Mouse (Mus musculus) ES-Bruce4 (cell line): Measurements from ENCODE around the gene Cfap54. TPM values are rescaled to one million over a fixed set of nuclear protein-coding genes. Genes with fewer than 3 reads are reported as not detected.

Experiments
- H3K27ac ChIP-seq: 2 replicates; pipeline ENCODE4 v1.5.1; 2012; ENCODE audit warnings: low read length, inconsistent platforms; ENCODE audit not compliant: insufficient read depth
- H3K27me3 ChIP-seq: 2 replicates; pipeline ENCODE4 v1.6.1; 2012; ENCODE audit warnings: mild to moderate bottlenecking, low read length, inconsistent platforms; ENCODE audit not compliant: control insufficient read depth, poor library complexity, insufficient read depth, severe bottlenecking
- H3K36me3 ChIP-seq: 2 replicates; pipeline ENCODE4 v1.6.1; 2012; ENCODE audit warnings: inconsistent platforms, mild to moderate bottlenecking, low read length, moderate library complexity; ENCODE audit not compliant: control insufficient read depth, poor library complexity, insufficient read depth, severe bottlenecking
- H3K4me1 ChIP-seq: one replicate; pipeline ENCODE4 v1.8.1; 2011; ENCODE audit warnings: low read length; ENCODE audit not compliant: control insufficient read depth, insufficient read depth
- H3K4me3 ChIP-seq: 2 replicates; pipeline ENCODE4 v1.5.1; 2011; ENCODE audit warnings: low read depth, mild to moderate bottlenecking, low read length
- H3K9ac ChIP-seq: 2 replicates; pipeline ENCODE4 v1.6.1; 2012; ENCODE audit warnings: low read depth, mild to moderate bottlenecking, inconsistent platforms; ENCODE audit not compliant: poor library complexity, severe bottlenecking
- H3K9me3 ChIP-seq: replicated peaks from 2 replicates; pipeline ENCODE4 v1.6.1; 2012; ENCODE audit warnings: mild to moderate bottlenecking, low read length, inconsistent platforms; ENCODE audit not compliant: control insufficient read depth, poor library complexity, insufficient read depth, severe bottlenecking
- CTCF ChIP-seq: IDR thresholded peaks from one replicate; pipeline ENCODE4 v1.8.1; 2011; ENCODE audit warnings: low read depth, low read length
- EP300 ChIP-seq: IDR thresholded peaks from 2 replicates; pipeline ENCODE4 v1.6.1; 2011; ENCODE audit warnings: low read depth, low read length; ENCODE audit not compliant: insufficient read depth
- POLR2A ChIP-seq: IDR thresholded peaks from one replicate; pipeline ENCODE4 v1.8.1; 2011; ENCODE audit warnings: low read length; ENCODE audit not compliant: insufficient read depth
- polyA plus RNA-seq: library from polyadenylated mRNA; stranded (reverse); fragments of >200 nt; gene quantifications from 2 replicates; pipeline ENCODE4 v1.2.4, GENCODE M21; 2011; ENCODE audit warnings: low read depth; ENCODE audit not compliant: missing spikeins, insufficient read depth, insufficient read length

The Cfap54 gene
- polyA plus RNA-seq, 1 experiment = not detected

- H3K4me3 ChIP-seq = no peak overlapping the region
- no peak overlapping the region for H3K27ac ChIP-seq
- H3K27me3 ChIP-seq = no peaks in the 10 kb centered on the region
- no peak for TF ChIP-seq EP300
- no peak for TF ChIP-seq CTCF
- TF ChIP-seq POLR2A = no peak
- no peaks in the 10 kb centered on the region for H3K36me3 ChIP-seq
- no peak overlapping the region for H3K9ac ChIP-seq
- no peaks in the 10 kb centered on the region for H3K4me1 ChIP-seq
- H3K9me3 ChIP-seq = peaks cover 10% of the 10 kb centered on the region
Observed at GRCm38 (mm10) chr10:92728723-92729122, 352.7 kb downstream of the Cfap54 start.

Other genes starting within 250 kb of the Cfap54 start
- 42.9 and 44.2 TPM in 2 replicates for gene Cdk17, start 79.3 kb upstream of the Cfap54 start, polyA plus RNA-seq
- 11.0 and 11.9 TPM in 2 replicates for gene Elk3, start 229.5 kb upstream of the Cfap54 start, polyA plus RNA-seq